Mouse (Mus musculus) neural tube, embryonic 12.5 days (tissue): ENCODE results near the gene Dhx9. TPM values are rescaled to one million over a fixed set of nuclear protein-coding genes. Genes with fewer than 3 reads are reported as not detected.

ENCODE experiments used
- ATAC-seq: fragments of 200-750 bp; cut with Nextera tagmentation; 2 replicates; pipeline ENCODE4 v1.8.0; 2017; ENCODE audit warnings: low read depth, mild to moderate bottlenecking, moderate TSS enrichment, moderate library complexity; ENCODE audit not compliant: low FRiP score
- H3K27ac ChIP-seq: fragments of 300-500 bp; sonication (generic); 2 replicates; pipeline ENCODE4 v1.5.1; 2016
- H3K27me3 ChIP-seq: fragments of 300-500 bp; sonication (generic); replicated peaks from 2 replicates; pipeline ENCODE4 v1.6.1; 2016; ENCODE audit warnings: mild to moderate bottlenecking
- H3K36me3 ChIP-seq: fragments of 300-500 bp; sonication (generic); 2 replicates; pipeline ENCODE4 v1.6.1; 2016; ENCODE audit warnings: mild to moderate bottlenecking
- H3K4me1 ChIP-seq: fragments of 300-500 bp; sonication (generic); 2 replicates; pipeline ENCODE4 v1.6.1; 2016
- H3K4me2 ChIP-seq: fragments of 300-500 bp; sonication (generic); replicated peaks from 2 replicates; pipeline ENCODE4 v1.6.1; 2016; ENCODE audit warnings: mild to moderate bottlenecking
- H3K4me3 ChIP-seq: fragments of 300-500 bp; sonication (generic); 2 replicates; pipeline ENCODE4 v1.5.1; 2016
- H3K9ac ChIP-seq: fragments of 300-500 bp; sonication (generic); 2 replicates; pipeline ENCODE4 v1.6.1; 2016; ENCODE audit warnings: mild to moderate bottlenecking
- H3K9me3 ChIP-seq: fragments of 300-500 bp; sonication (generic); 2 replicates; pipeline ENCODE4 v1.6.1; 2016; ENCODE audit warnings: mild to moderate bottlenecking
- WGBS: fragments of 180-500 bp; shearing (Covaris S2); methylation state at CpG from one replicate; pipeline ENCODE4 v1.1.7; 2016; 5-methylcytosine and 5-hydroxymethylcytosine counted together
- polyA plus RNA-seq: library from polyadenylated mRNA; unstranded; fragments of >200 nt; fragmentation: Nextera tagmentation; extraction: Ambion mirVana; gene quantifications from 2 replicates; pipeline ENCODE4 v1.2.1, GENCODE M21; 2016

Dhx9 gene
- polyA plus RNA-seq, 1 experiment from 2014 or later, result 36.7 TPM

DNA sequence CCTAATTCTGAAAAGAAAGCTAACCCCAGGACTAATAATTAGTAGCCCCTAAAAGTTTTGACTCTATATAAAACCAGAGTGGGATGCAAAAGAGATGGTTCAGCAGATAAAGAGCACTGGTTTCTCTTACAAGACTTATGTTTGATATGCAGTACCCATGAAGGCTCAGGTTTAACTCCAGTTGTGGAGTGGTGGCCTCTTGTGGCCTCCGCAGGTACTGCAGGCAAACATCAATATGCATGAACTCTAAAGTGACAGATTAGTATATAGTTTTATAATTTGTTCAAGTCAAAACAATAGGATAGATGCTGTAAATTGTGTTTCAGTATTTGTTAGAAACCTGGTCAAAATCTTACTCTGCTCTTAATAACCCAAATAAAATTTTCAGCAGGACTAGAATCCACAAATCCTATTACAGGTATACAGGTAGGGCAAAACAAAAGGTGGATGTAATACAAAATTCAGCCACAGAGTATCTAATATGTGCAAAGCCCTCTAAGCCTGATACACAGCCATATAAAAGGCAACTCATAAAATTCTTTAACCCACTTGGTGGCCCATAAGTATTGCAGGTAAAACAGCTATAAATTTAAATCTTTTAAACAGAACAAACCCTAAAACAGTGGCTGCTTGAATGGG is 7.0 kb downstream of the Dhx9 start:
- H3K9me3 ChIP-seq, result no peaks in the 10 kb centered on the region
- peaks cover 14% of the 10 kb centered on the region for H3K4me1 ChIP-seq
- 57% methylated on average over 1 of the region's 1 CpGs for WGBS
- peaks cover 63% of the 10 kb centered on the region for H3K36me3 ChIP-seq
- peak; percentile 17; the same call in 1 of the 2 replicates for ATAC-seq
- no peaks in the 10 kb centered on the region for H3K27me3 ChIP-seq
- no peak overlapping the region for H3K9ac ChIP-seq
- no peak overlapping the region for H3K4me2 ChIP-seq
- H3K27ac ChIP-seq, result no peak overlapping the region
- H3K4me3 ChIP-seq, result no peak overlapping the region

GRCm38 (mm10) chr1:153479296-153479695 is 8.2 kb downstream of the Dhx9 start:
- Histone ChIP-seq H3K9ac (no peak overlapping the region), H3K36me3 (peaks cover 71% of the 10 kb centered on the region)
- WGBS, result 74% methylated on average over 1 of the region's 1 CpGs

GRCm38 (mm10) chr1:153461796-153462195 is 25.7 kb downstream of the Dhx9 start:
- H3K27ac ChIP-seq, result no peak overlapping the region
- no peak overlapping the region for H3K9ac ChIP-seq
- H3K36me3 ChIP-seq, result peaks cover 78% of the 10 kb centered on the region
- no peaks in the 10 kb centered on the region for H3K27me3 ChIP-seq
- 84% methylated on average over 1 of the region's 1 CpGs for WGBS
- H3K9me3 ChIP-seq, result no peaks in the 10 kb centered on the region
- H3K4me3 ChIP-seq, result no peak overlapping the region
- no peak for ATAC-seq
- H3K4me1 ChIP-seq, result no peaks in the 10 kb centered on the region
- no peak overlapping the region for H3K4me2 ChIP-seq

More at GRCm38 (mm10) chr1:153479296-153479695, 8.2 kb downstream of the Dhx9 start:
- no peaks in the 10 kb centered on the region for H3K9me3 ChIP-seq
- no peak for ATAC-seq
- H3K4me1 ChIP-seq, result peaks cover 3% of the 10 kb centered on the region; the same call in 1 of the 2 replicates
- no peak overlapping the region for H3K4me2 ChIP-seq
- no peak overlapping the region for H3K27ac ChIP-seq
- H3K4me3 ChIP-seq, result no peak overlapping the region
- H3K27me3 ChIP-seq, result no peaks in the 10 kb centered on the region

GRCm38 (mm10) chr1:153456137-153456536 is 31.3 kb downstream of the Dhx9 start:
- no peak overlapping the region for H3K4me2 ChIP-seq
- H3K27ac ChIP-seq, result no peak overlapping the region
- no peaks in the 10 kb centered on the region for H3K27me3 ChIP-seq
- H3K9me3 ChIP-seq, result no peaks in the 10 kb centered on the region
- ATAC-seq, result peak; percentile 39; the same call in 1 of the 2 replicates
- H3K4me1 ChIP-seq, result no peaks in the 10 kb centered on the region
- peaks cover 67% of the 10 kb centered on the region for H3K36me3 ChIP-seq
- H3K4me3 ChIP-seq, result no peak overlapping the region
- no peak overlapping the region for H3K9ac ChIP-seq
- 90% methylated on average over 5 of the region's 5 CpGs for WGBS

- no peak overlapping the region for H3K4me3 ChIP-seq
- no peak for ATAC-seq
- no peak overlapping the region for H3K4me2 ChIP-seq
- H3K27ac ChIP-seq, result no peak overlapping the region
- no peaks in the 10 kb centered on the region for H3K9me3 ChIP-seq
- WGBS, result 92% methylated on average over 3 of the region's 3 CpGs
- H3K36me3 ChIP-seq, result peaks cover 40% of the 10 kb centered on the region
- H3K4me1 ChIP-seq, result no peaks in the 10 kb centered on the region
- H3K27me3 ChIP-seq, result no peaks in the 10 kb centered on the region
- H3K9ac ChIP-seq, result no peak overlapping the region
These were observed 34.3 kb downstream of the Dhx9 start for GRCm38 (mm10) chr1:153453146-153453642.

DNA sequence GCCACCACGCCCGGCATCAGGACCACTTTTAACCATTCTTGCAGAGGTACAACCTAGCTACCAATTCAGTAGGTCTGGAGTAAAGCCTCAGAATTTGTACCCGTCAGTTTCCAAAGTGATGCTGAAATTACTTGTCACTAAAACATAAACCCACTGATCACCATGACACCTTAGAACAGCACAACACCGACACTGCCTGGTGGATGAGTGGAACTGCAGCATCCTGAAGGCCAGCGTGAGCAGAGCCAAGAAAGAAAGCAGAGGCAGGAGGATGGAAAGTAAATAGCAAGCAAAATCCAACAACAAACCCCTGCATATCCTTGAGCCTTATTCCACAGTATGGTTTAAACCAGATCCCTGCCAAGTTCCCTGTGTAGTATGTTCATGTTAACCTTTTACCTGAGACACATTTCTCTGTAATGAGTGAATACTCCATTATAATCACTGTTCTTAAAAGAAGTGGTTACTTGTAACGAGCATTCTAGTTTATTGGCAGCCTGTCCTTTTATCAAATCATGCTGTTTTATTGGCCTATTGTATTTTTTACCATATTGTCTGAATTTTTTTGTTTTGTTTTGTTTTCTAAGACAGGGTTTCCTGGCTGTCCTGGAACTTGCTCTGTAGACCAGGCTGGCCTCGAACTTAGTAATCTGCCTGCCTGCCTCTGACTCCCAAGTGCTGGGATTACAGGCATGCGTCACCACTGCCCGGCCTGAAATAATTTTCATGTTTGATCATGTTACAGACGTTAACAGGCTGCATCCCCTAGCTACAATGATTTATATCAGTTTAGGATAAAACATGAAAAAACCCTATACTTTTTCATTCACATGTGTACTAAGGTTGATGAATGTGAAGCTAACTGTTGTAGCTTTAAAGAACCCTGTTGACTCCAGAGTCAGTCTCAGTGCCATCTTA is 36.0 kb downstream of the Dhx9 start:
- ATAC-seq, result 0 out of 2 replicates have a peak, but pooled peaks have one; percentile 38
- H3K36me3 ChIP-seq, result peaks cover 30% of the 10 kb centered on the region

DNA sequence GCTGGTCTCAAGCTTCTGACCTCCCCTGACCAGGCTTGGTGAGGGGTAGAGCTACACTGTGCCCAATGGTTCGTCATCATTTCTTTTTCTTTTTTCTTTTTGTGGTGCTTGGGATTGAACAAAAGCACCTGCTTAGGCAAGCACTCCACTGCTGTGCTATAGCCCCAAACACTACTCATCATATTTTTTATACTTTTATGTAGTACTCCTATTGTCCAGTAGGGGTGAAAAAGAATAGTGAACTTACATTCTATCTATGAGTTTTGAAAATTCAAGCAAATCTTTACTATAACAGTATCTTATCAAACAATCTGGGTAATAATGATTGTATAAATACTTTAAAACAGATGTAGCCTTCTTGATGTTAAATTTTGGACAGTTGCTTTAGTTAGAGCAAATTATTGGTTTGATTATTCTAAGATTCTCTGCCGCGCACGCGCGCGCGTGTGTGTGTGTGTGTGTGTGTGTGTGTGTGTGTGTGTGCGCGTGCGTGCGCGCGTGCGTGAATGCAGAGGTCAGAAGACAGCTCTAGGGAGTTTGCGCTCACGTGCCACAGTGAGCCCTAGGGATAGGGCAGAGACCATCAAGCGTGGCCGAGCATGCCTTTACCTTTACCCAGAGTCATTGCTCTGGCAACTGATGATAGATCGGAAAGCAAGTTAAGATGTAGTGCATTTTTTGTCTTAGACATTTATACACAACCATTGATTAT is 41.2 kb downstream of the Dhx9 start:
- no peak overlapping the region for H3K4me3 ChIP-seq
- no peak for ATAC-seq
- no peak overlapping the region for H3K4me2 ChIP-seq
- no peak overlapping the region for H3K9ac ChIP-seq
- H3K9me3 ChIP-seq, result no peaks in the 10 kb centered on the region
- 93% methylated on average over 20 of the region's 20 CpGs for WGBS
- no peaks in the 10 kb centered on the region for H3K27me3 ChIP-seq
- H3K4me1 ChIP-seq, result no peaks in the 10 kb centered on the region
- H3K27ac ChIP-seq, result no peak overlapping the region
- H3K36me3 ChIP-seq, result no peaks in the 10 kb centered on the region

More for the DNA sequence above, 36.0 kb downstream of the Dhx9 start:
- Histone ChIP-seq H3K4me2 (no peak overlapping the region), H3K9ac (no peak overlapping the region), H3K4me1 (no peaks in the 10 kb centered on the region), H3K27ac (no peak overlapping the region), H3K4me3 (no peak overlapping the region), H3K27me3 (no peaks in the 10 kb centered on the region), H3K9me3 (no peaks in the 10 kb centered on the region)
- 76% methylated on average over 10 of the region's 10 CpGs for WGBS

DNA sequence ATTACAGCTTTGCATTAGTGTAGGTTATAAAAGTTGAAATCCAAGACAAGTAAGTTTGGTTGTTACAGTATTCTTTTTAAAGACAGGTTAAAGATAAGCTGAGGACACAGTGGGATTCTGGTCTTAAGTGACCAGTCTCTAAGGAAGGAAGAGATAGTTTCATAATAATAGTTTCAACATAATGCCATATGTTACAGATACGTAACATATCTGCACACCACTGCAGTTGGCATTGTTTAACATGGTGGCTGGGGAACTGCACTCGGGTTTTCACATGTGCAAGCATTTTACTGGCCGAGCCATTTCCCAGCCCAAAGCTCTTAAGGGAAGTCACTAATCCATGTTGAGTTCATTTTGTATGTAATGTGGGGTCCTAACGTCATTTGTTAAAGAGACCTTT is 43.8 kb downstream of the Dhx9 start:
- H3K4me2 ChIP-seq, result no peak overlapping the region
- H3K27ac ChIP-seq, result no peak overlapping the region
- no peaks in the 10 kb centered on the region for H3K4me1 ChIP-seq
- no peaks in the 10 kb centered on the region for H3K9me3 ChIP-seq
- no peaks in the 10 kb centered on the region for H3K36me3 ChIP-seq
- no peak overlapping the region for H3K4me3 ChIP-seq
- no peak overlapping the region for H3K9ac ChIP-seq
- no peak for ATAC-seq
- WGBS, result 85% methylated on average over 4 of the region's 4 CpGs
- no peaks in the 10 kb centered on the region for H3K27me3 ChIP-seq

GRCm38 (mm10) chr1:153443019-153443418 is 44.4 kb downstream of the Dhx9 start:
- H3K4me2 ChIP-seq, result no peak overlapping the region
- no peak overlapping the region for H3K9ac ChIP-seq
- H3K9me3 ChIP-seq, result no peaks in the 10 kb centered on the region
- no peak for ATAC-seq
- no peaks in the 10 kb centered on the region for H3K27me3 ChIP-seq
- no peaks in the 10 kb centered on the region for H3K36me3 ChIP-seq
- no peak overlapping the region for H3K4me3 ChIP-seq
- 89% methylated on average over 1 of the region's 1 CpGs for WGBS
- H3K27ac ChIP-seq, result no peak overlapping the region
- no peaks in the 10 kb centered on the region for H3K4me1 ChIP-seq

- no peak overlapping the region for H3K4me2 ChIP-seq
- no peak overlapping the region for H3K4me3 ChIP-seq
- H3K27ac ChIP-seq, result no peak overlapping the region
- H3K9me3 ChIP-seq, result no peaks in the 10 kb centered on the region
- no peak overlapping the region for H3K9ac ChIP-seq
- no peak for ATAC-seq
- no peaks in the 10 kb centered on the region for H3K36me3 ChIP-seq
- no peaks in the 10 kb centered on the region for H3K27me3 ChIP-seq
- H3K4me1 ChIP-seq, result no peaks in the 10 kb centered on the region
- 85% methylated on average over 3 of the region's 3 CpGs for WGBS
These were observed 45.8 kb downstream of the Dhx9 start for GRCm38 (mm10) chr1:153441656-153442055.

- Histone ChIP-seq H3K4me3 (no peak overlapping the region), H3K9me3 (no peaks in the 10 kb centered on the region), H3K27ac (no peak overlapping the region), H3K36me3 (no peaks in the 10 kb centered on the region), H3K4me2 (no peak overlapping the region), H3K9ac (no peak overlapping the region), H3K27me3 (no peaks in the 10 kb centered on the region), H3K4me1 (no peaks in the 10 kb centered on the region)
- ATAC-seq, result no peak
- WGBS, result 86% methylated on average over 4 of the region's 4 CpGs
These were observed 46.7 kb downstream of the Dhx9 start for GRCm38 (mm10) chr1:153440752-153441151.

- H3K27ac ChIP-seq, result no peak overlapping the region
- H3K4me2 ChIP-seq, result no peak overlapping the region
- H3K27me3 ChIP-seq, result no peaks in the 10 kb centered on the region
- H3K4me3 ChIP-seq, result no peak overlapping the region
- no peaks in the 10 kb centered on the region for H3K4me1 ChIP-seq
- no peaks in the 10 kb centered on the region for H3K36me3 ChIP-seq
- 90% methylated on average over 11 of the region's 11 CpGs for WGBS
- H3K9me3 ChIP-seq, result no peaks in the 10 kb centered on the region
- no peak overlapping the region for H3K9ac ChIP-seq
- ATAC-seq, result no peak
These were observed 49.9 kb downstream of the Dhx9 start for GRCm38 (mm10) chr1:153437536-153437935.
